Mouse (Mus musculus) lung, embryonic 14.5 days (tissue): ENCODE results near the gene N4bp2l1. TPM values are rescaled to one million over a fixed set of nuclear protein-coding genes. Genes with fewer than 3 reads are reported as not detected.

Experiments
- ATAC-seq: fragments of 200-750 bp; cut with Nextera tagmentation; 2 replicates; pipeline ENCODE4 v1.8.0; 2017; ENCODE audit warnings: mild to moderate bottlenecking, moderate TSS enrichment, moderate library complexity; ENCODE audit not compliant: insufficient read depth
- DNase-seq: peaks from one replicate; pipeline ENCODE4 v3.0.0-alpha.2; 2015
- H3K27ac ChIP-seq: fragments of 300-500 bp; sonication (generic); 2 replicates; pipeline ENCODE4 v1.5.1; 2014; ENCODE audit warnings: low read depth, mild to moderate bottlenecking, moderate library complexity
- H3K27me3 ChIP-seq: fragments of 300-500 bp; sonication (generic); 2 replicates; pipeline ENCODE4 v1.6.1; 2014; ENCODE audit warnings: low read length, control low read depth; ENCODE audit not compliant: insufficient read depth
- H3K36me3 ChIP-seq: fragments of 300-500 bp; sonication (generic); 2 replicates; pipeline ENCODE4 v1.6.1; 2014; ENCODE audit warnings: control low read depth; ENCODE audit not compliant: insufficient read depth
- H3K4me1 ChIP-seq: fragments of 300-500 bp; sonication (generic); 2 replicates; pipeline ENCODE4 v1.6.1; 2014; ENCODE audit warnings: antibody characterized with exemption, control low read depth; ENCODE audit not compliant: insufficient read depth
- H3K4me2 ChIP-seq: fragments of 300-500 bp; sonication (generic); 2 replicates; pipeline ENCODE4 v1.6.1; 2014; ENCODE audit warnings: mild to moderate bottlenecking
- H3K4me3 ChIP-seq: fragments of 300-500 bp; sonication (generic); 2 replicates; pipeline ENCODE4 v1.5.1; 2014; ENCODE audit warnings: low read depth, low read length
- H3K9ac ChIP-seq: fragments of 300-500 bp; sonication (generic); 2 replicates; pipeline ENCODE4 v1.6.1; 2014
- H3K9me3 ChIP-seq: fragments of 300-500 bp; sonication (generic); 2 replicates; pipeline ENCODE4 v1.6.1; 2016; ENCODE audit warnings: low read depth, low read length, control low read depth
- CTCF ChIP-seq: IDR thresholded peaks from 2 replicates; pipeline ENCODE4 v1.5.1; 2016; ENCODE audit warnings: antibody characterized with exemption, low read depth
- WGBS: fragments of 180-500 bp; shearing (Covaris S2); extraction: QIAGEN DNeasy Blood & Tissue Kit; methylation state at CpG from one replicate; pipeline ENCODE4 v1.1.7; 2014; 5-methylcytosine and 5-hydroxymethylcytosine counted together
- polyA plus RNA-seq: library from polyadenylated mRNA; unstranded; fragments of >200 nt; fragmentation: Nextera tagmentation; extraction: Ambion mirVana; gene quantifications from 2 replicates; pipeline ENCODE4 v1.2.1, GENCODE M21; 2014

Gene N4bp2l1
- polyA plus RNA-seq, 1 experiment from 2014 or later, result 4.5 TPM

DNA sequence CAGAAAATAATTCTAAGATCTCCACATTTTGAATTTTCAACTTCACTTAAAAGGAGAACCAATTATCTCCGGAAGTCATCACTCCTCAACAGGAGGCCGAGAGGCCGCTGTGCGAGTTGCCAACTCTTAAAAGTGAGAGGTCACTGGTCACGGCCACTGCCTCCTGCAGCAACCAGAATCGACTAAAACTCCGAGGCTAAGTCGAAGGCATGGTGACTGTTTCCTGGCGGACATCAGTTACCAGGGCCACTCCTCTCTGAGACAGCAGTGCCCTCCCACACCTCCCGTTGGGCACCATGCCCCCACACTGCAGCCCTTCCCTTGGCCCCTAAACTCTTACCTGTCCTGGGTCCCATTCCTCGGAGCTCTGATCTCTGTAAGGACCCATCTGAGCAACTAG lies 20.2 kb downstream of the N4bp2l1 start:
- Histone ChIP-seq H3K27ac (no peak overlapping the region), H3K4me1 (no peaks in the 10 kb centered on the region; the same call in 1 of the 2 replicates), H3K4me2 (no peak overlapping the region), H3K4me3 (no peak overlapping the region), H3K36me3 (peaks cover 9% of the 10 kb centered on the region; the same call in 1 of the 2 replicates), H3K9me3 (no peaks in the 10 kb centered on the region), H3K27me3 (no peaks in the 10 kb centered on the region), H3K9ac (no peak overlapping the region)
- no peak for TF ChIP-seq CTCF
- ATAC-seq (no peak), DNase-seq (no peak)
- 70% methylated on average over 11 of the region's 11 CpGs for WGBS

DNA sequence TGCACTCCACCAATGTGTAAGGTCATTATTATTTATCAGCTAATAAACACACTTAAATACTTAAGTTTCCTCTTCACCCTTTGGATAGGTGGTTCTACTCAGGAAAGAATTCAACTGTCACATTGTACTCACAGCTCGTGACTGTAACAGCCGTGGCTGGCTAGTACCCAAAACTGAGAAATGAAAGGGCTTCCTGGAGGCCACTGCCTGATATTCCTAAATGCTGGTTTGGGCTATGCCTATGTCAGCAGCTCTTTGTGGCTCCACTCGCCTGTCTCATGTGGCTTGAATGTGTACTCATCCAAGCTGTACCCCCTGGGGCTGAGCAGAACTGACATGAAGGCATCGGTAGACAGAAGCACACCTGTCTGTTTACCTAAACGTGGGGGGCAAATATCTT lies 22.1 kb downstream of the N4bp2l1 start:
- Histone ChIP-seq H3K9ac (no peak overlapping the region), H3K36me3 (peaks cover 15% of the 10 kb centered on the region; the same call in 1 of the 2 replicates), H3K4me2 (no peak overlapping the region), H3K9me3 (no peaks in the 10 kb centered on the region), H3K27ac (peak overlapping the region; percentile 37; the same call in 1 of the 2 replicates), H3K4me3 (no peak overlapping the region), H3K27me3 (no peaks in the 10 kb centered on the region), H3K4me1 (no peaks in the 10 kb centered on the region; the same call in 1 of the 2 replicates)
- ATAC-seq (peak; percentile 35; the same call in 1 of the 2 replicates), DNase-seq (peak; percentile 67)
- no peak for TF ChIP-seq CTCF
- WGBS, result 45% methylated on average over 5 of the region's 5 CpGs

DNA sequence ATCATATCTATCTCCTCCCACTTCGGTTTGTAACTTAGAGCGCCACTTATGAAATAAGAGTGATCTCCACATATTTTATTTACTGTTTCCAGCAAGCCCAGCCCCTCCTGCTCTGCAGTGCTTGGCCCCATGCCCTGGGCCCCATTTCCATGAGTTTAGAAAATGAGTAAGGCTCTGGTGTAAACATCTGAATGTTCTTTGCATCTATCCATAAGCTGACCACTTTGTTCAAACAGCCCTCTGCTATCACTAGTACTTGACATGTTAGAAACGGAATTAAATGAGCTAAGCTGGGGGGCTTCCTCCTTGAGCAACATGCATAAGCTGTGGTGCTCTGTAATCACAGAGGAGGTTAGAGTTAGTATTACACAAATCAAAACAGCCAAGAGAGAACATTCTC lies 22.6 kb downstream of the N4bp2l1 start:
- 46% methylated on average over 3 of the region's 3 CpGs for WGBS
- peak; percentile 73 for ATAC-seq
- no peak for TF ChIP-seq CTCF
- H3K4me3 ChIP-seq, result no peak overlapping the region
- H3K9me3 ChIP-seq, result no peaks in the 10 kb centered on the region
- DNase-seq, result peak; percentile 82
- peak overlapping the region; percentile 37; the same call in 1 of the 2 replicates for H3K27ac ChIP-seq
- H3K36me3 ChIP-seq, result peaks cover 18% of the 10 kb centered on the region; the same call in 1 of the 2 replicates
- no peaks in the 10 kb centered on the region; the same call in 1 of the 2 replicates for H3K4me1 ChIP-seq
- H3K27me3 ChIP-seq, result no peaks in the 10 kb centered on the region
- H3K9ac ChIP-seq, result no peak overlapping the region
- no peak overlapping the region for H3K4me2 ChIP-seq

DNA sequence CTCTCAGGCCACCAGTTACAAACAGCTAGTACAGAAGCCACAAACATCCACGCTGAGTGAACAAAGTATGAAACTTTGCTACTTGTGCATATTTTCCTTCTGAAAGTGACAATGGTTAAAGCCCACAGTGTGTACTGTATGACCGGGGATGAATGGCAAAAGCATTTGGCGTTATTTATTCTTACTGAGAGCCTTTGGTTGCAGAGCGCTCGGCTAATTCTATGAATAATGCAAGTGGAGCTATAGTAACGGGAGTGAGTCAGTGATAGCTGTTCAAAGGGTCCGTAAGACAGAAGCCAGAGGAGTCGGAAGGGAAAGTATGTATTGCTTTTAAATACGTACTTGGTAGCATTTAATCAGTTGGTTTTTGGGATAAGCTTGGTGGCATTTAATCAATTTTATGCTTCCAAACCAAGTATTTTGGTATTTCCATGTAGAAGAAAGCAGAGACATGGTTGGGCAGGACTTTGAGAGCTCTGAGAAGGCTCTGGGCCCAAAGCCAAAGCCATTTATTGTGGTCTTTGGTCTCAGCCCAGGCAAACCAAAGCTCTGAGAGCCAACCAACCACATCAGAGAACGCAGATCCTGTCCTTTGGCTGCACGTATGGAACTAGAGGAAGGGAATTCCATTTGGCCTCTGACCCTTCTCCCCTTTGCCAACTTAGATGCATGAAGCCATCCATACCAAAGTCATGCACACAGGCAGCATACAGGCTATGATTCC lies 26.3 kb downstream of the N4bp2l1 start:
- TF ChIP-seq CTCF, result no peak
- no peaks in the 10 kb centered on the region for H3K27me3 ChIP-seq
- H3K4me3 ChIP-seq, result no peak overlapping the region
- peak; percentile 80 for DNase-seq
- H3K36me3 ChIP-seq, result peaks cover 46% of the 10 kb centered on the region
- WGBS, result 84% methylated on average over 11 of the region's 11 CpGs
- H3K9ac ChIP-seq, result no peak overlapping the region
- H3K9me3 ChIP-seq, result no peaks in the 10 kb centered on the region
- no peak overlapping the region for H3K27ac ChIP-seq
- no peaks in the 10 kb centered on the region for H3K4me1 ChIP-seq
- H3K4me2 ChIP-seq, result no peak overlapping the region
- ATAC-seq, result no peak

DNA sequence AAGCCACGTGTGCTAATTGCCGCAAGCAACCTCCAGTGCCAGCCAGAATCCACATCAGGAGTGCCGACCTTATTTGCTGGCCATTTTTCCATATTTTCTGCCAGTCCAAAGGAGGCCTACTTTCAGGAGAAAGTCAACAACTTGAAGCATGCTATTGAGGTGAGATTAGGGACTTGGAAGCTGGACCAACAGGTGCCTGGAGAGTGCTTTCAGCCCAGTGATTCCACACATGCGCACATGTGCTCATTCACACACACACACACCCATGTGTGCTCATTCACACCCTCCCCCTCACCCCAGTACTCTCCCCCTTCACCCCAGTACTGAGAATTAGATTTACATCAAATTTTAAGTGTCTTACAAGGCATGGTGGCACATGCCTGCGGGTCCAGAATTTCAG lies 30.0 kb downstream of the N4bp2l1 start:
- Histone ChIP-seq H3K9me3 (no peaks in the 10 kb centered on the region), H3K4me3 (no peak overlapping the region), H3K4me2 (no peak overlapping the region), H3K9ac (no peak overlapping the region), H3K4me1 (no peaks in the 10 kb centered on the region), H3K27me3 (no peaks in the 10 kb centered on the region), H3K36me3 (peaks cover 49% of the 10 kb centered on the region), H3K27ac (no peak overlapping the region)
- DNase-seq (no peak), ATAC-seq (no peak)
- WGBS, result 83% methylated on average over 5 of the region's 5 CpGs
- TF ChIP-seq CTCF, result no peak

DNA sequence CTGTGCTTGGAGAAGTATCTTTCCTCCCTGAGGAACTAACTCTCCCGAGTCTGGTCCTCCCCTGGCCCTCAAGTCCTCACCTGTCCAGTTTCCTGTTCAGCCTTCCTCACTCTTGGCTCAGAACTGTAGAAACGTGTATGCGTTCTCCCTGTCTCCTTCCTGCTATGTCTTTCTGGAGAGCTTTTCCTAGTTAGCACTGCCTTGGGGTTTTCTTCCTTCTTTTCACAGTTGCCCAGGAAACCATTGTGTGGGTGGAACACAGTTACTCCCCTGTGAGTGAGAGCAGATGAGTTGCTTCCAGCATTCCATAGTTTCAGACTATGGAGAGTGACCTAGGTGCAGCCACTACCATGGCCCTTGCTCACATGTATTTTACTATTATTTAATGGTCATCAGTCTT lies 30.8 kb downstream of the N4bp2l1 start:
- Histone ChIP-seq H3K9me3 (no peaks in the 10 kb centered on the region), H3K27ac (no peak overlapping the region), H3K27me3 (no peaks in the 10 kb centered on the region), H3K36me3 (peaks cover 52% of the 10 kb centered on the region), H3K4me1 (no peaks in the 10 kb centered on the region), H3K4me2 (no peak overlapping the region), H3K4me3 (no peak overlapping the region), H3K9ac (no peak overlapping the region)
- TF ChIP-seq CTCF, result no peak
- 61% methylated on average over 3 of the region's 3 CpGs for WGBS
- DNase-seq, result no peak
- ATAC-seq, result no peak

DNA sequence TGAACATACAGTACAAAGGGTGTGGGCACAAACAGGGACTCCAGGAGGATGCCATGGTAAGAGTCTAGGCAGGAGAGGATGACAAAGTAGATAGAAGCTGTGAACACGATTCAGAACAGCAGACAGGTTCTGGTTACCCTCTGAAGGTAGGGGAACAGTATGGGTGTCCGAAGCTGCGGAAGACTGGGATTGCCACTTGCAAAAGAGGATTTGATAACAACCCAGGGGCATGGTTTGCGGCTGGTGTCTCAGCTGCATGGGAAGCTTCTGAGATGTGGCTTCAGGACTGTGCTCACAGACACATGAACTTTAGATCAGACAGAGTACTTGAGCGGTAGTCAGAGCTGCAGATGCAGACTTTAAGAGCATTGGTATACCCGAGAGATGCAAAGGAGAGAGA lies 32.6 kb downstream of the N4bp2l1 start:
- H3K27ac ChIP-seq, result no peak overlapping the region
- H3K36me3 ChIP-seq, result peaks cover 58% of the 10 kb centered on the region
- no peak overlapping the region for H3K4me3 ChIP-seq
- DNase-seq (no peak), ATAC-seq (no peak)
- no peaks in the 10 kb centered on the region for H3K9me3 ChIP-seq
- H3K27me3 ChIP-seq, result no peaks in the 10 kb centered on the region
- no peaks in the 10 kb centered on the region for H3K4me1 ChIP-seq
- 91% methylated on average over 6 of the region's 6 CpGs for WGBS
- TF ChIP-seq CTCF, result no peak
- no peak overlapping the region for H3K4me2 ChIP-seq
- H3K9ac ChIP-seq, result no peak overlapping the region
